Mouse (Mus musculus) liver, embryonic 14.5 days (tissue): ENCODE results near the gene Gm20503. TPM values are rescaled to one million over a fixed set of nuclear protein-coding genes. Genes with fewer than 3 reads are reported as not detected.

Source experiments
- ATAC-seq: fragments of 200-750 bp; cut with Nextera tagmentation; 2 replicates; pipeline ENCODE4 v1.8.0; 2017; ENCODE audit warnings: moderate number of reproducible peaks, mild to moderate bottlenecking, moderate library complexity; ENCODE audit not compliant: insufficient read depth
- DNase-seq, 3 experiments: peaks; one replicate each; pipeline ENCODE4 v3.0.0-alpha.2; 2012 to 2013; ENCODE audit warnings: low read depth in 3 of 3, low spot score in 3 of 3
- H3K27ac ChIP-seq: fragments of 300-500 bp; sonication (generic); 2 replicates; pipeline ENCODE4 v1.5.1; 2014; ENCODE audit warnings: moderate library complexity, mild to moderate bottlenecking, control low read depth, inconsistent platforms
- H3K27me3 ChIP-seq: fragments of 300-500 bp; sonication (generic); 2 replicates; pipeline ENCODE4 v1.6.1; 2014; ENCODE audit warnings: mild to moderate bottlenecking, low read length, moderate library complexity; ENCODE audit not compliant: control insufficient read depth, insufficient read depth
- H3K36me3 ChIP-seq: fragments of 300-500 bp; sonication (generic); replicated peaks from 2 replicates; pipeline ENCODE4 v1.6.1; 2014; ENCODE audit warnings: low read depth; ENCODE audit not compliant: control insufficient read depth, insufficient read depth
- H3K4me1 ChIP-seq, 2 experiments: fragments of 200-500 bp in 1 of 2; fragments of 300-500 bp in 1 of 2; sonication (generic) in 1 of 2; replicated peaks; 2 replicates each; pipeline ENCODE4 v1.6.1; 2012 to 2014; ENCODE audit warnings: antibody characterized with exemption in 1 of 2, inconsistent platforms in 1 of 2, low read length in 1 of 2; ENCODE audit not compliant: control insufficient read depth in 2 of 2, insufficient read depth in 2 of 2
- H3K4me2 ChIP-seq: fragments of 300-500 bp; sonication (generic); 2 replicates; pipeline ENCODE4 v1.6.1; 2014; ENCODE audit warnings: low read depth, mild to moderate bottlenecking, control low read depth, moderate library complexity
- H3K4me3 ChIP-seq, 2 experiments: fragments of 200-500 bp in 1 of 2; fragments of 300-500 bp in 1 of 2; sonication (generic) in 1 of 2; 2 replicates each; pipeline ENCODE4 v1.5.1; 2012 to 2014; ENCODE audit warnings: low read depth in 2 of 2, low read length in 2 of 2, mild to moderate bottlenecking in 2 of 2, control low read depth in 1 of 2, inconsistent platforms in 1 of 2, moderate library complexity in 1 of 2; ENCODE audit not compliant: insufficient read depth in 1 of 2
- H3K9ac ChIP-seq: fragments of 300-500 bp; sonication (generic); replicated peaks from 2 replicates; pipeline ENCODE4 v1.6.1; 2014; ENCODE audit warnings: mild to moderate bottlenecking, control low read depth, moderate library complexity
- H3K9me3 ChIP-seq: fragments of 300-500 bp; sonication (generic); 2 replicates; pipeline ENCODE4 v1.6.1; 2016; ENCODE audit warnings: low read length, mixed read lengths; ENCODE audit not compliant: control insufficient read depth
- CTCF ChIP-seq: IDR thresholded peaks from 2 replicates; pipeline ENCODE4 v1.5.1; 2016; ENCODE audit warnings: antibody characterized with exemption, low read depth, control low read depth
- EP300 ChIP-seq: IDR thresholded peaks from 2 replicates; pipeline ENCODE4 v1.6.1; 2016; ENCODE audit warnings: antibody characterized with exemption, low read depth
- WGBS: fragments of 180-500 bp; shearing (Covaris S2); extraction: QIAGEN DNeasy Blood & Tissue Kit; methylation state at CpG from one replicate; pipeline ENCODE4 v1.1.7; 2014; ENCODE audit not compliant: insufficient replicate concordance; 5-methylcytosine and 5-hydroxymethylcytosine counted together
- polyA plus RNA-seq, 2 experiments: library from polyadenylated mRNA; depleted of rRNA in 1 of 2; stranded (reverse) in 1 of 2; unstranded in 1 of 2; fragments of >200 nt; fragmentation: Nextera tagmentation in 1 of 2; extraction: Ambion mirVana in 1 of 2; gene quantifications; 2 replicates each; pipeline versions ENCODE4 v1.2.1 to v1.2.3; 2012 to 2014

Gene Gm20503
- polyA plus RNA-seq, 2 experiments, result 4.4 TPM; not detected in 1

- Histone ChIP-seq H3K36me3 (no peaks in the 10 kb centered on the region), H3K9me3 (no peaks in the 10 kb centered on the region), H3K4me1 (peaks cover 41 to 57% of the 10 kb centered on the region in 2 experiments), H3K9ac (no peak overlapping the region), H3K4me3 (no peak overlapping the region), H3K4me2 (no peak overlapping the region), H3K27ac (no peak overlapping the region), H3K27me3 (no peaks in the 10 kb centered on the region)
- TF ChIP-seq EP300 (no peak), CTCF (no peak)
- ATAC-seq, result no peak
- no peak for DNase-seq
- WGBS, result 40% methylated on average over 7 of the region's 7 CpGs
These were observed 13.6 kb upstream of the Gm20503 start for GRCm38 (mm10) chr4:58989303-58989898.

- Histone ChIP-seq H3K27ac (no peak overlapping the region), H3K9ac (no peak overlapping the region), H3K4me1 (peaks cover 43 to 61% of the 10 kb centered on the region in 2 experiments), H3K9me3 (no peaks in the 10 kb centered on the region), H3K36me3 (no peaks in the 10 kb centered on the region), H3K4me3 (no peak overlapping the region), H3K4me2 (no peak overlapping the region; the same call in none of the 2 replicates), H3K27me3 (no peaks in the 10 kb centered on the region)
- no peak for TF ChIP-seq CTCF
- no peak for TF ChIP-seq EP300
- DNase-seq, result peak in 2 of 3 experiments; percentile 43 to 56
- peak; percentile 44; the same call in 1 of the 2 replicates for ATAC-seq
- WGBS, result 51% methylated on average over 17 of the region's 17 CpGs
These were observed 12.2 kb upstream of the Gm20503 start for GRCm38 (mm10) chr4:58990609-58991434.

GRCm38 (mm10) chr4:58992195-58992594 lies 10.8 kb upstream of the Gm20503 start:
- peak; percentile 65 for ATAC-seq
- peak overlapping the region; percentile 47 for H3K9ac ChIP-seq
- DNase-seq, result no peak
- H3K4me2 ChIP-seq, result peak overlapping the region; percentile 65
- TF ChIP-seq CTCF (no peak), EP300 (no peak)
- WGBS, result 21% methylated on average over 5 of the region's 5 CpGs
- no peaks in the 10 kb centered on the region for H3K36me3 ChIP-seq
- no peaks in the 10 kb centered on the region for H3K27me3 ChIP-seq
- H3K27ac ChIP-seq, result peak overlapping the region; percentile 48
- H3K4me3 ChIP-seq, result 0 out of 4 replicates have a peak overlapping the region, but pooled peaks of 1 of the 2 experiments have one; percentile 12
- peaks cover 37 to 54% of the 10 kb centered on the region in 2 experiments for H3K4me1 ChIP-seq
- H3K9me3 ChIP-seq, result no peaks in the 10 kb centered on the region

DNA sequence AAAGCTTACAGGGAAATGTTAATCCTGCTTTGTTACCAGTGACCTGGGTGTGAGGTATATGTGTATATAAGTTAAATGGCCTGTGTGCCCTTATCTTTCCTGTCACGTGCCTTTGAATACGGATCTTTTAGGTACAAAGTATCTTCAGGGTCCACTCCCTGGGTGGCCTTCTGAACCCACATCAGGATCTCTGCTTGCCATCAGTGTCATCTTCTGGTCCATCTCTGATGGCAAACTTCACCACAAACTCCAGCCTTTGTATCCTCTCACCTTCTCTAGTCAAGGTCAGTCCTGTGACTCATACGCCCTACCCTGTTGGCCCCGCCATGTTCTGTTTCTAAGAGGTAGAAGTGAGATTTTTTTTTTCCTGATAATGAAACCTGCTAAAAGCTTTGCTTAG lies 8.2 kb upstream of the Gm20503 start, which contains the start of gene Dnajc25:
Dnajc25 (plus strand) TSS at position 301 of the 400 bp plus-strand sequence.
- no peak for DNase-seq
- Histone ChIP-seq H3K9me3 (no peaks in the 10 kb centered on the region), H3K4me3 (no peak within 1 kb of the TSS), H3K36me3 (no peaks in the 10 kb centered on the region), H3K27ac (no peak within 1 kb of the TSS), H3K4me2 (no peak within 1 kb of the TSS), H3K4me1 (peaks cover 29 to 41% of the 10 kb centered on the region in 2 experiments), H3K27me3 (no peaks in the 10 kb centered on the region), H3K9ac (no peak within 1 kb of the TSS)
- TF ChIP-seq CTCF (no peak), EP300 (no peak)
- WGBS, result 47% methylated on average over 4 of the region's 4 CpGs
- no peak for ATAC-seq

DNA sequence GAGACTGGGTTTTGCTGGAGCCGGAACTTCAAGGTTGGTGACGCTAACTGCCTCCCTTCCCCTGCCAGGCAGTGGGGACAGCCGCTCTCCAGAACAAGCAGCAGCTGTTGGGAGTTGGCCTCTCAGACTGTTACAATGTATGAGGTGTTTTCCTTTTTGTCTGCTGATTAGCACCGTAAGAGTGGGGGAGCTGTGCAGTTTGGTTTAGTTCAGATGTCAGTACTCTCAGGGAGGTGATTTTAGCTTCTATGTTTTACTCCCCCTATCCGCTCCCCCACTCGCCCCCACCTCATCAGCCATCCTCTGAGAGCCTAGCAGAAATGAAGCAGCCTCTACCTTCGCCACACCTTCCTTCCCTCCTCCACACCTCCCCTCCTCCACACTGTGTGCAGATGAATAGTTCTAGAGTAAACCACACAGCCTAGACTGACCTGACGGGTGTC lies 7.7 kb upstream of the Gm20503 start:
- Histone ChIP-seq H3K27me3 (no peaks in the 10 kb centered on the region), H3K4me3 (no peak overlapping the region), H3K36me3 (no peaks in the 10 kb centered on the region), H3K27ac (no peak overlapping the region), H3K9ac (no peak overlapping the region), H3K4me1 (peaks cover 24 to 37% of the 10 kb centered on the region in 2 experiments), H3K4me2 (no peak overlapping the region), H3K9me3 (no peaks in the 10 kb centered on the region)
- DNase-seq (no peak), ATAC-seq (no peak)
- TF ChIP-seq EP300 (no peak), CTCF (no peak)
- 43% methylated on average over 8 of the region's 8 CpGs for WGBS
